Mouse (Mus musculus) cerebellum, adult (tissue): Measurements from ENCODE around the gene Zbtb34.
A peak's percentile ranks its signal among the peaks of the same experiment; 100 is the strongest.

Experiments
- ATAC-seq: cut with Nextera tagmentation; 2 replicates; pipeline ENCODE4 v1.9.2; 2017; ENCODE audit warnings: mild to moderate bottlenecking, moderate library complexity, mixed read lengths; ENCODE audit not compliant: insufficient number of reproducible peaks, low FRiP score, low TSS enrichment

The Zbtb34 gene

DNA sequence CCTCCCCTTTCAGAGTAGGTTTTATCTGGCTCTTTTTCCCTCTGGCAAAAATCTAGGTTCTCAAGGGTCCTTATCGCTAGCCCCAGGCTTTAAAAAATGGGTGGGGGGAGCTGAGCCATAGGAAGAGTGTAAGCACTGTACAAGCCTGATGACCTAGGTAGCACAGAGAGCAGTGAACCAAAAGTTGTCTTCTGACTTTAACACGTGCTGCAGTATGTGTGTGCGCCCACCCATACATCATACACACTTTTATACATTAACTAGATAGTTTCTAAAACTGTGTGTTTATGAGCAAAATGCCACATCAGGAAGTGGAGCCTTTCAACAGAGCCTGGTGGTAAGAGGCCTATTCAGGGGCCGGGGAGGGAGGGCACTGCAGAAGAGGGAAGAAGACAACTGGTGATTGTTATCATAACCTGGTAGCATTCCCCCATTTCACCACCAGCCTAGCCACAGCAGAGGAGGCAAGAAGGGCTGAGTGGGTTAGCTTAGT is 27.6 kb downstream of the Zbtb34 start:
- ATAC-seq: no peak

DNA sequence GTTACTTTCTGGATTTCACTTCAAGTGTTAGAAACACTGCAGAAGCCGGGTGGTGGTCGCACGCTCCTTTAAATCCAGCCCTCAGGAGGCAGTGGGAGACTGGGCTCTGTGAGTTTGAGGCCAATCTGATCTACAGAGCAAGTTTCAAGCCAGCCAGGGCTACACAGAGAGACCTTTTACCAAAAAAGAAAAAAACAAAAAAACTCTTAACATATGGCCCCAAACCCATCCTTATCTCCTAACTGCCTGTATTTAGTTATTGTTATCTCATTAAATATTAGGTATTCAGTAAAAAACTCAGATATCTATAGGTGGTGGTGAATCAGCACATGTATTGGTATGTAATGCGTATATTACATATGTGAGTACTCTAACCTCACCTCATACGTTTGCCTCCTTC is 28.5 kb downstream of the Zbtb34 start:
- no peak for ATAC-seq

DNA sequence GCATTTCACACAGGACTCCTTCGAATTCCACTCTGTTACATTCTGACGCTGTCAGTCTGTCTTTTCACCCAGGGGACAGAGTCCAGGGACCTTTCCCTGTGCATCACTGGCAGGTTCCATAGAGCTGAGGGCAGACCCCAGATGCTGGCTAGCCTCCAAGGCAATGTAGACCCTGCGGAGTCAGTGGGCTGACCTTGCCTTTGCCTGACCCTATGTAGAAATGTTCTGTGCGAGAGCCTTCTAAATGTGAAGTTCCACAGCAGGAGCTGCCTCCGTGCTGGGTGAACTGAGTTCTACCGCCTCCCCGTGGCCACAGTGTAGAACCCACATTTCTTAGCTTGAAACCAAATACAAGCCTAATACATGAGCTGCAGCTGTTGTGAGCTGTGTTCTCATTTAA is 28.9 kb downstream of the Zbtb34 start:
- ATAC-seq: no peak

DNA sequence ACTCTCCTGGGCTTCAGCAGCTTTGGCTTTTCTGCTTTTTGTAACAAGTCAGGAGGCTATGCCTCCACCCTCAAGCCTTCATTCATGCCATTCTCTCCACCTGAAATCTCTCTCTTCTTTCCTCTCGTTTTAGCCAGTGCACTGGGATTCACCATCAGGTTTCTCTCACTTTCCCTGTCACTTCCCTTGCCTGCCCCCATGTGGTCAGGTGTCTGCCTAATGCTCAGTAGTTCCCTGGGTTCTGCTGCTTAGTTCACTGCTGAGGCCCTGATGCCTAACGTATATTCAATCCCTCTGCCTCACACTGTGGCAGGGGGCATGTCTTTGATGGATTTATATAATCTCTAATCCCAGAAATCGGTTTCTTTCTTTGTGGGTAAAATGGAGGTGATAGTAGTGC is 29.9 kb downstream of the Zbtb34 start:
- ATAC-seq: no peak

DNA sequence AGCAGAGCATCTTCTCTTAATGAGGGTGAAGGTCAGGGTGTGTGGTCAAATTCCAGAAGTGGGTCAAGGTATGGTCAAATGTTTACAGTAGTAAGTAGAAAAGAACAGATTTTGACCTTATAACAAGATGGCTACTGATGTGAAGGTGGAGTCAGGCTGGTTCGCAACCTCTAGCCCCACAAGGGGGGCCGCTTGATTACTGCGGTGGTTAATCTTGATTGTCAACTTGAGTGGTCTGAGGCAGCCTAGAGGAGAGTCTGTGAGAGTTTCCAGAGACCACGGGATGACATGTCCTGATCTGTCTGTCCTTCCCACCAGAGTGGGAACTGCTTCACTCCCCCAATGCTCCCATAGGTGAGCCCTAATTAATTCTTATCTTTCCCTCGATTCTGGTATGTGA is 30.6 kb downstream of the Zbtb34 start:
- ATAC-seq: no peak

DNA sequence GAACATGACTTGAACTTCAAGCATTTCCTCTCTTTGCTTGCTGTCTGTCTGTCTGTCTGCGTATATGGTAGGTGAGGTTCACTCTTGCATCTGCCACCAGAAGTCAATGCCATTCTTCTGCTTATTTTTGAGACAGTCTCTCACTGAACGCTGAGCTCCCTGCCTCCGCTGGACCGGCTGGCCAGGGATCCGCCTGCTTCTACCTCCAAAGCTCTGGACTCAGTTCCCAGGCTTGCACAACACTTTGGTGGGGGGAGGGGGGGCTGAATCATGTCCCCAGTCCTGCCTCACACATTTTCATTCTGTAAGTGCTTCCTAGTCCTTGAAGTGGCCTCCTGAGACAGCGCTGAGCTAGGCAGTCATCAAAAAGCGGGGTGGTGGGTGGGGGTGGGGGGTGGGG is 32.0 kb downstream of the Zbtb34 start:
- no peak for ATAC-seq

DNA sequence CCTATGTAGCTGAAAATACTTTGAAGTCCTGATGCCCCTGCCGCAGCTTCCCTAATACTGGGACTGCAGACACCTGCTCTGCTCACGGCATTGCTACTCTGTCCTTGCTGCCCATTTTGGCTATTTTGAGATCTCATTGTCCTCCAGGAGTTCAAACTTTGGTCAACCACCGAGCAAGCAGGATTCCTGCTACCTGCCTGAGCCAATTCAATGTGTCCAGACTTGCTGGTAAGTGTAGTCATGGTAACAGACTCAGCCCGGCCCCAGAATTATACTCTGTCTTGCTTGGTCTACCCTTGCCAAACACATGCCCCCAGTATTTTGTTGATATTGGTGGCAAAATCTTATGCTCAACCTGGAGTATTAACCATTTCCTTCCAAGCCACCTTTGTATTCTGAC is 34.1 kb downstream of the Zbtb34 start:
- ATAC-seq: no peak

DNA sequence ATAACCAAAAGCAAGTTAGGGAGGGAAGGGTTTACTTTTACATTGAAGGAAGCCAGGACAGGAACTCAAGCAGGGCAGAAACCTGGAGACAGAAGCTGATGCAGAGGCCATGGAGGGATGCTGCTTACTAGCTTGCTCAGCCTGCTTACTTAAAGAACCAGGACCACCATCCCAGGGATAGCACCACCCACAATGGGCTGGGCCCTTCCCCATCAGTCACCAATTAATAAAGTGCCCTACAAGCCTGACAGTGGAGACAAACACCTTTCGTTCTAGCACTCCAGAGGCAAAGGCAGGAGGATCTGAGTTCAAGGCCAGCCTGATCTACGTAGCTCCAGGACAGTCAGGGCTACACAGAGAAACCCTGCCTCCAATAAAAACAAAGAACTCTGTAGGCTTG is 36.1 kb downstream of the Zbtb34 start:
- ATAC-seq: no peak

DNA sequence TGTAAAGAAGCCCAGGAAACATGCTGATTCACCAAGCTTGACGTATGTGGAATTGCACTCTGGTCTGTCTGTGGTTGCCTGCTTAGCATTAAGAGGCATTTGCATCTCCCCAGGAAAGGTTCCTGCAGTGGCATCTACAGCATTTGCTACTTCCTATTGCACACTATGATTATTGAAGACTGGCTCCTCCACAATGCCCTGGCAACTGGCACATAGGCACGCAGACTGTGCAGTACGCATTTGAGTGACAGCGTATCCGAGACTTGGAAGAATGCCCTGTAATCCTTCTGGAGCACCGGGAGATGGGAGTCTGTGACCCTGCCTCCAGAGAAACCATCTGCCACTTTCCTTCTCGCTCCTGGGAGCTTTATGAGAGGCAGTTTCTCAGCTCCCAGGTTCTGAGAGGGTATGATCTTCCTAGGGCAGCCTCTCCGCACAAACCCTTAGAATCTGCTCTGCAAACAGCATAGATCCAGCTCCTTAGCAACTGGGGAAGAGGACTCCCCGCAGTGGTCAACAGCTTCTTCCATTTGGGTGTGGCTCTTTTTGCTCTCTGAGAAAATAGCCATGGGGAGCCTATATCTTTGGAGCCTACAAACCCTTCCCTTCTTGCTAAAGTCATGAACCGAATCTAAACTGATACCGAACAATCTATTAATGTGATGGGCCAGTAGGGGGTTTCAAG is 37.0 kb downstream of the Zbtb34 start:
- peak; percentile 66 for ATAC-seq

DNA sequence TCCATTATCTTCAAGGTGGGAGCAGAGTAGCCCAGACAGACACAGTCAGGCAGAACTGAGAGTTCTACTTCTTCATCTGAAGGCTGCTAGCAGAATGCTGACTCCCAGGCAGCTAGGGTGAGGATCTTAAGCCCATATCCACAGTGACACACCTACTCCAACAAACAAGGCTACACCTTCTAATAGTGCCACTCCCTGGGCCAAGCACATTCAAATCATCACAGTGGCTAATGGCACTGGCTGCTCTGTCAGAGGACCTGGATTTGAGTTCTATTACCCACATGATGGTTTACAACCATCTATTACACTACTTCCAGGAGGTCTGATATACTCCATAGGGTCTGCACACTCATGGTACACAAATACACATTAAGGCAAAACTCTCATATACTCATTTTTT is 38.1 kb downstream of the Zbtb34 start:
- no peak for ATAC-seq

DNA sequence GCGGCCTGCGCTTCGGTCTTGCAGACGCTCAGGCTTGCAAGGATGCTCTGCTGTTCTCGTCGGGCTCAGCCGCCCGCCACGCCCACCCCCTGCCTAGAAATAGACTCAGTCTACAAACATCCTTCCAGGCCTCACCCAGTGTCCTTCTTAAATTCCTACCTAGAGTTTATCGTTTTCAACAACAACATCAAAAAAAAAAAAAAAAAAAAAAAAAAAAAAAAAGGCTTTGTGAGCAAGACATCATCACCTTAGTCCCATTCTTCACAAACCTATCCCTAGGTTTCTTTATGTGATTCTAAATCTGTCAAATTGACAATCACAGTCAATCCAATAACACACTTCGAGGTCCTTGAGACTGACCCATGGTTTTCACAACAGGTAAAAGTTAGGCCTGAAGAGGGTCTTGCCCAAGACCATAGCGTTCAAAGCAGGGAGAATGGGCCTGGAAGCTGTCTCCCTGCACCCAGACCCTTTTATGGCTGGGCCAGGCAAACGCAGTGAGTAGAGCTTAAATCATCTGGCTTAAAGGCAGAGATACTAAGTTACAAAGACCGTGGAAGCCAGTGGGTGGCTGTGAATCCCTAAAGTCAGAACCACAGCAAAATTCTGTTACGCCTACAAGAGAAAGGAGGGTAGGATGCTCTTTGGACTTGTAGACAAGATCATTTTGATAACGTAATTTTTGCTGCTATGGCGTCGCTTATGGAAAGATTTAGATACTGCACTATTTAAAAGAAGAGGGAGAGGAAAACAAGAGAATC is 59.3 kb downstream of the Zbtb34 start:
- no peak for ATAC-seq

DNA sequence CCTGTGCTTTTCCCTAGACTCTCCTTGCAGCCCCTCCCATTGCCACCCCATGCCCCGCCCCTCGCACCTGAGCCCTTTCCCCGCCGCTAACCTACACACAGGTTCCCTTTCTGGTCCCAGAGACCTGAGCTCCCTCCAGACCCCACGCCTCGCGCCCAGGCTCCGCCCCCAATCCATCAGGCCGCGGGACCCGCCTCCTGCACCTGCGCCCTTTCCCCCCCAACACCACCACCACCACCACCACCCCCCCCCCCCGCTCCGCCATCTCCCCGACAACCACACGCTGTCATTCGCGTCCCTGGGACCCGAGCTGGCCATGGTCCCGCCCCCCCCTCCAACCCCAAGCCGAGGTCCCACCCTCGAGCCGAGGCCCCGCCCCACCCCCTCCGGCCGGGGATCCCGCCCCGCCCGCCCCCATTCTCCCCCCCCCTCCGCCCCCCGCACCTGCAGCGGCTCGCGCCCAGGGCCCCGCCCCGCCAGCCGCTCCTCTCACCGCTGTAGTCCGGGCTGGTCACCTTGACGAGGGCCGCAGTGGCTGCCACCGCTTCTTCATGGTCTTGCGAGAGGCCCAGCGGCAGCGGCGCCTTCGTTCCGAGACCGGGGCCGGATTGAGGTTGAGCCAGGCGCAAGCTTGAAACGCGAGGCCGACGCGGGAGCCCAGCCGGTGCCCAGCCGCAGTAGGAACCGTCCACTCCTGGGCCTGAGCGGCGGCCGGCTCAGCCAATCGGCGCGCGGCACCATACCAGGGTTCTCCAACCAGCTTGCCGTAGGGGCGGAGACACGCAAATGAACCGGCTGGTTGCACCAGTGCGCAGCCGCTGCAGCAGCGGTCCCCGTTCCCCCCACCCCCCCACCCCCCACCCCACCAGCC is 60.1 kb downstream of the Zbtb34 start, which contains the start of gene Ralgps1:
Gene Ralgps1, minus strand, starts transcription at position 710 of the 871 bp plus-strand sequence.
- peak; percentile 99 for ATAC-seq

DNA sequence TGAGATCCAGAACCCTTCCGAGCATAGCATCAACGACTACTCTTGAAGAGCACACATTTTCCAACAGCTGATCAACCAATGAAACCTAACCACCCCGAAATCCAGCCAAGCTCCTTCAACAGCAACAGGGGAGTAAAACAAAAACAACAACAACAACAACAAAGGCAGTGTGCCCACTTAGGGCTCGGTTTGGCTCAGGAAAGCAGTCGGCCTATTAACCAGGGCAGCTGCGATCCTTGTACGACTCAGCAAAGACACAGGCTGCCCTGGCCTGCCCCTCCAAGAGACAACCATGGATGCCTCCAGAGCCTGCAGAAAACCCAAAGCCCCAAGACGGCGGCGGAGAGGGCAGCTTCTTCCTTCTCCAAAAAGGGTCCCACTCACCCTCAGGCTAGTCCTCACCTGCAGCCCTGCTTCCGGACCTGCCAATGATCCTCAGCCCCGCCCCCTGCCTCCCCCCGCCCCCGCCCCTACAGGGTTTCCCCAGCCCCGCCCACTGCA is 60.8 kb downstream of the Zbtb34 start:
- ATAC-seq: 0 out of 2 replicates have a peak, but pooled peaks have one; percentile 10

DNA sequence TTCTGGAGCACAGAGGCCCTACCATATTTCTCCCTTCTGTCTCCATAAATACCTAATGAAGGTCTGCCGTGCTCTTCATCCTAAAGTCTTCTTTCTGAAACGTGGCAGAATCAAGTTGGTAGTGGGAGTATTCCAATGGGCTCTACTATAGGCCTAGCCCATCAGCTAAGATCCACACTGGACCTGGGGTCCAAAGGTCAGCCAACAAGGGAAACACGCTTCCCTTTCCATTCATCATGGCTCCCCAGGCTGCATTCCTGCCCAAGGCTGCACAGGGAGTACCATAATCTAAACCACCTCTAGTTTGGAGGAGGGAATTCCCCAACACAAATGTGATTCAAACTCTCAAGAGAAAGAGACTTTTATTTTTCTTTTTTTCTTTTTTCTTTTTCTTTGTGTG is 61.7 kb downstream of the Zbtb34 start:
- no peak for ATAC-seq

DNA sequence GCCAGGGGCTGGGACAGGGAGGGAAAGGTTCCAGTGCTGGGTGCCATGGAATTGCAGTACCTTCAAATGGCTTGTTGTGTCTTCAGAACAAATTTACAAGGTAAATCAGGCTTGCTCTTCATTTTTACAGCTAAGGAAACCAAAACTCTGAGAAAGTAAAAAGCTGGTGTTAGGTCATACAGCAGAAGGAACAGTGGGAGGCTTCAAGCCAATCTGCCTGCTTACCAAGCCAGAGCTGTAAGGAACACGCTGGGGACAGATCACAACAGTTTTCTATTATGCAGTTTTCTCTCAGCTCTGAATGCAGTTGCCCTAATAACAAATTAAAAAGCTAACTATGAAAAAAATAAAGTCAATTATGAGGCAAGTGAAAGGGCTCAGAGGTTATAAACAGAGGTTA is 62.6 kb downstream of the Zbtb34 start:
- no peak for ATAC-seq

DNA sequence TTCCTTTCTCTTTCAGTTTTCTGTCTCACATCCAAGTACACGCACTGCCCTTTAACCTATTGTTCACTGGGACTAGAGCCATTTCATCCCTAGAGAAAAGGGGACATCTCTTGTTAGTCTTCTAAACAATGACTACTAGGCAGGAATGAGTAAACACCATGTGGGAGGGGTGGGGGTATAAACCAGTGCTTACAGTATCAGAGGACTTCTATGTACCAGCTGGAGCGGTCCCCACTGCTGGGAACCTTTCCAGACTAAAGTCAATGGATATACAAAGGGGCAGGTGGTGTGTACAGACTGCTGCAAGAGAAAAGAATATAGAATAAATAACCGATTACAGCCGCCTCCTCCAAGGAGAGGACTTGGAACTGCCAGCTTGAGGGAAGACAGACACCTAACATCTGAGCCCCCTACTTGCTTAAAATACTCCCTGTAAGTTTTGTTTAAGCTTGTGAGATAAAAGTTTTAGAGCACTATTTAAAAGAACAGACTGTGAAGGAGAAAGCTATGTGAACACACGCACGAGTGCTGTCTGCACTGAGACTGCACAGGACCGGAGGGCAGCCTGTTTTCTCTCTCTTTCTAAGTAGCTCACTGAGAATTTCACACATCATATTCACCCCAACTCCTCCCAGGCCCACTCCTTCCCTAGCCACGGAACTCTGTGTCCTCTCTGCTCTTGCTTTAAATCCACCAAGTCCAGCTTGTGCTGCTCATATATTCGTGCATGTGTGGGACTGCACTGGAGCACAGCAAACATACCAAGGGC is 65.2 kb downstream of the Zbtb34 start:
- no peak for ATAC-seq

DNA sequence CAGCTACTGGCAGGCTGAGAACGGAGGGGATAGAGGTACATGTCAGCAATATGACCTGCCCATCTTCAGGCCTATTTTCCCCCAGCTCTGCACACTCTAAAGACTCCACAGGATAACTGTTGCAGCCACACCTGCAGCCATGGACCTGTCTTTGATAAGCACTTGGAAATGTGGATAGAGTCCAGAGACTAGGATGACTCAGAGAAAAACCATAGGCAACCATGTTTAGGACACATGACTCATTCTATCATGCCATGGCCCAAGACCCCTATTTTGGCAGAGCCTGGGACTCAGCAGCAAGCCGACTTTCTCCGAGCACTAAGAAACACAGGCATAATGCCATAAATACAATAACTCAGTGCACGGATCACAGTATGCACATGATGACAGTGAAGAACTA is 66.5 kb downstream of the Zbtb34 start:
- ATAC-seq: no peak

DNA sequence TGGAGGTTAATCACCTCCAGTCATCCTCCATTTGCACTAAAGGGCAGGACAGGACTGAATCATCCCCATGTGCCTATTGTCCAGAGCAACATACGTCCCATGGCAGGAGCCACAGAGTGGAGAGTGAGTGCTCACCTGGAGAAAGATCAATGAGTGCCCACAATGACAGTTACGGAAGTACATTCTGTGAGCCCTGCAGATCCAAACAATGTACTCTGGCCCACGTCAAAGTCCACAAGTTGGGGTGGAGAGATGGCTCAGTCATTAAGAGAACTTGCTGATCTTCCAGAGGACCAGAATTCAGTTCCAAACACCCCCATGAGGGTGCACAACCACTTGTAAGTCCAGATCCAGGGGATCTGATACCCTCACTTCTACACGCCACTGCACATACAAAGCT is 67.2 kb downstream of the Zbtb34 start:
- no peak for ATAC-seq

DNA sequence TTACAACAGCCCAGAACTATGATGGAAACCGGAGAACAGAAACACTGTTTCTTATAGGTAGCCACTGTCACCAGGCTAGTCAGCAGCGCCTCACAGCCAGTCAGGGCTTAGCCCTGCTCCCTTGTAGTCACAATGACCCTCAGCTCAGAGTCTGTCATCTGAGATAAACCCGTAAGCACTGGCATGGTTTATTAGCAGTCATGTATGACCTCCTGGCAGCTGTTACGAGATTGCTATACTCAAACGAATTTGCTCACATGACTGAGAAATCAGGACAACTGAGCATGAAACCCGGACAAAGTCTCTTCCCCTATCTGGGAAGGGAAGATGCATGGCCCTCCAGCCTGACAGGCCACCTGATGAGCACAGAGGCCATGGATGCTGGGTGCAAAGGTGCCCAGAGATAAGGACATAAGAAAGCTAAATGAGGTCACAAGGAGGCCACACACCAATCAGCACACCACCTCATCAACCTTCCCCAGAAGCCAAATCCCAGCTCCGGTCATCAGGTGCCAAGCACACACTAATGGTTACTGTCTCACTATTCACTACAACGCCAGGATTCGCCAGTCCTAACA is 69.9 kb downstream of the Zbtb34 start:
- no peak for ATAC-seq

DNA sequence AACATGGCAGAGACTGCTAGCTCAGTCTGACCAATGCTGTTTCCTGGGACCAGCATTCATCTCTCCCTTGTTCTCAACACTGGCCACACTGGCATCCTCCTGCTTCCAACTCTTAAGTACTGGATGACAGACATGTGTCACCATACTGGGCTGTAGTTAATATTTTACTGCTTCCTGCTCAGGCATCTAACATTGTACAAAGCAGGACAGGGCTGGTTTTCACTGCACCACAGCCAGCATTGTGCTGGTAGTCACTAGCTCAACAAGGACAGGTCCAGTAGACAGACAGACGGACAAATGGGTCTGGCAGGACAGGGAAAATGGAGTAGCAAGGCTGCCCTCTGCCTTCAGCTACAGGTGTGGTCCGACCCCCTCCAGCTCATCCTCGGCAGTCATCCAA is 70.6 kb downstream of the Zbtb34 start:
- no peak for ATAC-seq
